Mouse (Mus musculus) hindbrain, embryonic 11.5 days (tissue): ENCODE measurements around the gene Klrc3. TPM values are rescaled to one million over a fixed set of nuclear protein-coding genes. Genes with fewer than 3 reads are reported as not detected.
"Not testable (repeated sequence)": the region's sequence is repeated elsewhere in the genome, so short reads cannot be mapped to it uniquely, and the experiment has no call there.

Experiments used
- ATAC-seq: fragments of 200-750 bp; cut with Nextera tagmentation; 2 replicates; pipeline ENCODE4 v1.8.0; 2017; ENCODE audit warnings: mild to moderate bottlenecking, moderate TSS enrichment, moderate library complexity; ENCODE audit not compliant: low FRiP score
- DNase-seq: peaks from one replicate; pipeline ENCODE4 v3.0.0-alpha.2; 2015; ENCODE audit warnings: low spot score
- H3K27ac ChIP-seq: fragments of 300-500 bp; sonication (generic); 2 replicates; pipeline ENCODE4 v1.5.1; 2014; ENCODE audit warnings: mild to moderate bottlenecking, low read depth, low read length
- H3K27me3 ChIP-seq: fragments of 300-500 bp; sonication (generic); 2 replicates; pipeline ENCODE4 v1.6.1; 2014; ENCODE audit warnings: mild to moderate bottlenecking, low read length, moderate library complexity, mixed read lengths; ENCODE audit not compliant: control insufficient read depth, insufficient read depth
- H3K36me3 ChIP-seq: fragments of 300-500 bp; sonication (generic); 2 replicates; pipeline ENCODE4 v1.6.1; 2014; ENCODE audit warnings: mild to moderate bottlenecking, low read length, moderate library complexity, mixed read lengths; ENCODE audit not compliant: control insufficient read depth, insufficient read depth
- H3K4me1 ChIP-seq: fragments of 300-500 bp; sonication (generic); replicated peaks from 2 replicates; pipeline ENCODE4 v1.6.1; 2014; ENCODE audit warnings: low read length, mixed read lengths; ENCODE audit not compliant: control insufficient read depth, insufficient read depth
- H3K4me2 ChIP-seq: fragments of 300-500 bp; sonication (generic); replicated peaks from 2 replicates; pipeline ENCODE4 v1.6.1; 2014; ENCODE audit warnings: mild to moderate bottlenecking, low read depth, low read length
- H3K4me3 ChIP-seq: fragments of 300-500 bp; sonication (generic); 2 replicates; pipeline ENCODE4 v1.5.1; 2014; ENCODE audit warnings: low read depth, low read length
- H3K9ac ChIP-seq: fragments of 300-500 bp; sonication (generic); 2 replicates; pipeline ENCODE4 v1.6.1; 2014; ENCODE audit warnings: low read depth, low read length
- H3K9me3 ChIP-seq: fragments of 300-500 bp; sonication (generic); 2 replicates; pipeline ENCODE4 v1.6.1; 2016; ENCODE audit warnings: low read length; ENCODE audit not compliant: control insufficient read depth
- WGBS: fragments of 180-500 bp; shearing (Covaris S2); extraction: QIAGEN DNeasy Blood & Tissue Kit; methylation state at CpG from one replicate; pipeline ENCODE4 v1.1.7; 2014; 5-methylcytosine and 5-hydroxymethylcytosine counted together
- polyA plus RNA-seq: library from polyadenylated mRNA; unstranded; fragments of >200 nt; fragmentation: Nextera tagmentation; extraction: Ambion mirVana; gene quantifications from 2 replicates; pipeline ENCODE4 v1.2.1, GENCODE M21; 2014

Klrc3 gene
- not detected in 2 replicates for polyA plus RNA-seq

DNA sequence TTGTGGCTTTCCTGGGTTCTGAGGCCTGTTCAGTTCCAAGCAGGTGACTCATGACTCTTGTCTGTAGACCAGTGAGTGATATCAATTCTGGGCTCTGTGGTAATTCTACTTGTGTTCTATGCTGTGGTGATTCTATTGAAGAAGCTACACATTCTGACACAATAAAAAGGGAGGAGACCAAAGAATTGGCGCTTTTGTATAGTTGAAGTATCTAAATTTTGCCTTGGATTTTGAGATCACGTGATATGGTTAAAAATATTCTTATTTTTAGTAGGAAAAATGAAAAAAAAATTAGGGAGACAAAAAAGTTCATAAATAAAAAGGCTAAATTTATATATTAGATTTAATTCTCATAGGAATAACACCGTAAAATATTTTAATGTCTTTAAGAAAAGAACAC, at the start of gene Klrc3:
Gene Klrc3, minus strand, starts transcription at position 101 of the 400 bp plus-strand sequence.
- not testable (repeated sequence) for H3K4me3 ChIP-seq, H3K27ac ChIP-seq, DNase-seq, H3K9ac ChIP-seq, H3K27me3 ChIP-seq, H3K4me2 ChIP-seq, H3K36me3 ChIP-seq, H3K4me1 ChIP-seq, ATAC-seq, H3K9me3 ChIP-seq
- WGBS, result 90% methylated on average over 3 of the region's 3 CpGs

DNA sequence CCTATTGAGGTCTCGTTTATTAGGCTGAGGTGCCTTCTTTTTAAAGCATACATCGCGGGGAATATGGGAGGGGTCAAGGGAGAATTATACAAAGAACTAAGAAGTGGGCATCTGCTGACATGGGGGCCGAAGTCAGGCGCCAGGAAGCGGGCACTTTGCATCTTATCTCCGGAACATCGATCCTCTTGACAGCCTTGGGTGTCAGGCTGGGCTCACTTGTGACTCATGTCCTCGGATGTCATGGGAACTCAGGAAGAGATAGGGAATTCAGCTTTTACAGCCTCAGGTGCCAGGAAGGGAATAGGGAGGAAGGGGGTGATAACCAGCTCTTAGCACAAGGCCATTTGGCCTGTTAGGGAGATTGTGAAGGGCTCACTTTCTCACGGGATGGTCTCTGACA, 48.3 kb upstream of the Klrc3 start:
- not testable (repeated sequence) for ATAC-seq, H3K9ac ChIP-seq, H3K4me2 ChIP-seq, H3K4me1 ChIP-seq, H3K36me3 ChIP-seq, H3K9me3 ChIP-seq, H3K27ac ChIP-seq, H3K4me3 ChIP-seq, DNase-seq, H3K27me3 ChIP-seq
- WGBS, result 89% methylated on average over 10 of the region's 10 CpGs

DNA sequence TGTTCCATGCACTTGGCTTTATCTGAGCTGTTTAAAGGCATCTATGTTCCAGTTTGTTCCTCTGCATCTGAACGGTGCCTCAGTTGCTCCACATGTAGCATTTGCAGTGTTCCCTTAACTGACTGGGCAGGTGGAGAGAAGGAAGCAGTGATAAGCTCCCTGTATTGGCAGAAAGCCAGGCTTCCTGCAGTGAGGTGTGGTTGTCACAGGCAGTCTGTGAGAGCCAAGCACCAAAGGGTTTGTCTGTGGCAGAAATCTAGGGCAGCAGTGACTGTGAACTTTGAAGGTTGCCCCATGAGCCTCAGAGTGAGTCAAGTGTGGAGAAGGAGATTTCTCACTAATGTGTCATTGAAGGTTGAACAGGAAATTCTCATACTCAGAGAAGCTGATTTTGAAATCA, 37.2 kb upstream of the Klrc3 start:
- Histone ChIP-seq H3K36me3 (no peaks in the 10 kb centered on the region), H3K27ac (no peak overlapping the region), H3K27me3 (no peaks in the 10 kb centered on the region), H3K4me2 (no peak overlapping the region), H3K9ac (no peak overlapping the region), H3K9me3 (no peaks in the 10 kb centered on the region), H3K4me3 (no peak overlapping the region), H3K4me1 (no peaks in the 10 kb centered on the region)
- ATAC-seq, result no peak
- DNase-seq, result no peak
- WGBS, result 70% methylated on average over 1 of the region's 1 CpGs

DNA sequence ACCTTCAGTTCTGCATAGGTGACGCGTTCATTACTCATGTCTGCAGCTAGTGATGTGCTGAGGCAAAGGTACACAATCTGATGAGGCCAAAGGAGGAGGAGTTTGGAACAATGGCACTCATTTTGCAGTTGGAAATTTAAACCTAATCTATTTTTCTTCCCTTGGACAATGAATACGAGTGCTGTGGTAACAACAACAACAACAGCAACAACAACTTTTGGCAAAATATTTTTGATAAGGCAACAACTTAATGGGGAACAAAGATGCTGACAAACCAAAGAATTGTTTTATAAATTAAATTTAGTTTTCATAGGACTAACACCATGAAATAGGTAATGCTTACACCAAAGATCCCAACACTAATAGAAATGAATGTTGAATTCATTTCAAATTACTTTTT, 35.7 kb upstream of the Klrc3 start, which contains the start of gene Klrc1:
Gene Klrc1, minus strand, starts transcription at position 101 of the 400 bp plus-strand sequence.
- Histone ChIP-seq H3K4me1 (no peaks in the 10 kb centered on the region), H3K27me3 (no peaks in the 10 kb centered on the region), H3K4me2 (no peak within 1 kb of the TSS), H3K4me3 (no peak within 1 kb of the TSS), H3K9ac (no peak within 1 kb of the TSS), H3K36me3 (no peaks in the 10 kb centered on the region), H3K9me3 (no peaks in the 10 kb centered on the region), H3K27ac (no peak within 1 kb of the TSS)
- WGBS, result 87% methylated on average over 3 of the region's 3 CpGs
- ATAC-seq, result no peak
- DNase-seq, result no peak

DNA sequence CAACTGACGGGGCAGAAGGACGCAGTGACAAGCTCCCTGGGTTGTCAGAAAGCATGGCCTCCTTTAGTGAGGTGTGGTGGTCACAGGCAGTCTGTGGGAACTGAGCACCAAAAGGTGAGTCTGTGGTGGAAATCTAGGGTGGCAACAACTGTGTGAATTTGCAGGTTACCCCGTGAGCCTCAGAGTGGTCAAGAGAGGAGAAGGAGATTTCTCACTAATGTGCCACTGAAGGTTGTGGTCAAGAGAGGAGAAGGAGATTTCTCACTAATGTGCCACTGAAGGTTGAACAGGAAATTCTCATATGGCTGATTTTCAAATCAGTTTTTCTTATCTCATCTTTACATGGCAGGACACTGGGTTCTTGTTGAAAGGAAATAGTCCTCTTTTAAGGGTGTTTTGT, 18.2 kb upstream of the Klrc3 start:
- ATAC-seq, H3K4me1 ChIP-seq, H3K36me3 ChIP-seq, H3K4me3 ChIP-seq, H3K9ac ChIP-seq, H3K9me3 ChIP-seq, DNase-seq, H3K27me3 ChIP-seq, H3K4me2 ChIP-seq, H3K27ac ChIP-seq: not testable (repeated sequence)
- no CpG with 5 or more reads among the region's 3 CpGs for WGBS

DNA sequence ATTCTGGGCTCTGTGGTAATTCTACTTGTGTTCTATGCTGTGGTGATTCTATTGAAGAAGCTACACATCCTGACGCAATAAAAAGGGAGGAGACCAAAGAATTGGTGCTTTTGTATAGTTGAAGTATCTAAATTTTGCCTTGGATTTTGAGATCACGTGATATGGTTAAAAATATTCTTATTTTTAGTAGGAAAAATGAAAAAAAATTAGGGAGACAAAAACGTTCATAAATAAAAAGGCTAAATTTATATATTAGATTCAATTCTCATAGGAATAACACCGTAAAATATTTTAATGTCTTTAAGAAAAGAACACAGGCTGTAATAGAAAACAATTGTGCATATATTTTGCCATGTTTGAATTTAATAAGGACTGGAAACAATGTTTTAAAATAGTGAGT, 17.5 kb upstream of the Klrc3 start, which contains the start of gene Klrc2:
Gene Klrc2, minus strand, starts transcription at position 101 of the 400 bp plus-strand sequence.
- not testable (repeated sequence) for H3K27ac ChIP-seq, H3K36me3 ChIP-seq, H3K27me3 ChIP-seq, ATAC-seq, DNase-seq, H3K4me3 ChIP-seq, H3K9ac ChIP-seq, H3K4me1 ChIP-seq, H3K9me3 ChIP-seq, H3K4me2 ChIP-seq
- WGBS, result 83% methylated on average over 4 of the region's 4 CpGs

DNA sequence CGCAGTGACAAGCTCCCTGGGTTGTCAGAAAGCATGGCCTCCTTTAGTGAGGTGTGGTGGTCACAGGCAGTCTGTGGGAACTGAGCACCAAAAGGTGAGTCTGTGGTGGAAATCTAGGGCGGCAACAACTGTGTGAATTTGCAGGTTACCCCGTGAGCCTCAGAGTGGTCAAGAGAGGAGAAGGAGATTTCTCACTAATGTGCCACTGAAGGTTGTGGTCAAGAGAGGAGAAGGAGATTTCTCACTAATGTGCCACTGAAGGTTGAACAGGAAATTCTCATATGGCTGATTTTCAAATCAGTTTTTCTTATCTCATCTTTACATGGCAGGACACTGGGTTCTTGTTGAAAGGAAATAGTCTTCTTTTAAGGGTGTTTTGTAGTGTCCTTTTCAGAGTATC, 917 bp upstream of the Klrc3 start:
- DNase-seq, H3K4me2 ChIP-seq, ATAC-seq, H3K27ac ChIP-seq, H3K27me3 ChIP-seq, H3K36me3 ChIP-seq, H3K4me3 ChIP-seq, H3K4me1 ChIP-seq, H3K9me3 ChIP-seq, H3K9ac ChIP-seq: not testable (repeated sequence)
- WGBS, result 90% methylated on average over 2 of the region's 3 CpGs

DNA sequence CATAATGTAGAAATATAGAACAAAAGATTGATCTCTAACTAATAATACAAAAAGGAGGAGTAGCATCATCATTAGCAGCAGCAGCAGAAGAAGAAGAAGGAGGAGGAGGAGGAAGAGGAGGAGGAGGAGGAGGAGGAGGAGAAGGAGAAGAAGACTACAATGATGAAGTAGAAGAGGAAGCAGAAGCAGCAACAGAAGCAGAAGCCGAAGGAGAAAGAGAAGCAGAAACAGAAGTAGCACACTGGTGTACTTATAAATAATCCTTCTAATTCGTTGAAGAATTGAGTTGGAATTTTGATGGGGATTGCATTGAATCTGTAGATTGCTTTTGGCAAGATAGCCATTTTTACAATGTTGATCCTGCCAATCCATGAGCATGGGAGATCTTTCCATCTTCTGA, 12.1 kb downstream of the Klrc3 start:
- H3K9ac ChIP-seq, H3K36me3 ChIP-seq, H3K4me3 ChIP-seq, H3K27ac ChIP-seq, ATAC-seq, H3K27me3 ChIP-seq, DNase-seq, H3K4me2 ChIP-seq, H3K9me3 ChIP-seq, H3K4me1 ChIP-seq: not testable (repeated sequence)
- WGBS, result 84% methylated on average over 2 of the region's 2 CpGs

DNA sequence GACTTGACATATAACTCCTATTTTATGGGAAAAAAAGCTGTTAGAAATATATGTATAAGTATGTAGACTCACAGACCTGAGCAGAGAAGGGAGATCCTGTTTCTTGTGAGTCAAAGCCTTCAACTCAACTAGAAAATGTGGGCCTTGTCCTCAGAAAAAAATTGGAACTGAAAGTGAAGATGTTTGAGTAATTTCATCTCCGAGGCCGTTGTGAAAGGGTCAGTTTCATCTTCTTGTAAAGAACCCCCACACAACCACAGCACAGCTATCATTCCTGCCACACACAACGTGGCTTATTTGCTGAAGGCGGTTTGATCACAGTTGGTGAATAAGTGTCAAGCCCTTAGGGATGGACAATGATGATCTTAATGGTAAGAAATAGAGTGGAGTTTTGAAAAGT, 19.4 kb downstream of the Klrc3 start, which contains the start of gene Klrk1:
Gene Klrk1, minus strand, starts transcription at position 130 of the 400 bp plus-strand sequence.
- H3K27ac ChIP-seq, result no peak within 1 kb of the TSS
- DNase-seq (no peak), ATAC-seq (no peak)
- H3K36me3 ChIP-seq, result no peaks in the 10 kb centered on the region
- H3K4me1 ChIP-seq, result no peaks in the 10 kb centered on the region
- no peaks in the 10 kb centered on the region for H3K27me3 ChIP-seq
- H3K4me2 ChIP-seq, result no peak within 1 kb of the TSS
- H3K9me3 ChIP-seq, result no peaks in the 10 kb centered on the region
- 78% methylated on average over 4 of the region's 4 CpGs for WGBS
- H3K4me3 ChIP-seq, result no peak within 1 kb of the TSS
- H3K9ac ChIP-seq, result no peak within 1 kb of the TSS
